Mouse (Mus musculus) hindbrain, embryonic 14.5 days (tissue): ENCODE measurements around the gene Elmod3. TPM values are rescaled to one million over a fixed set of nuclear protein-coding genes. Genes with fewer than 3 reads are reported as not detected.

Experiments used
- ATAC-seq: fragments of 200-750 bp; cut with Nextera tagmentation; 2 replicates; pipeline ENCODE4 v1.8.0; 2017; ENCODE audit warnings: moderate number of reproducible peaks, mild to moderate bottlenecking, moderate TSS enrichment, moderate library complexity; ENCODE audit not compliant: low FRiP score
- DNase-seq: peaks from one replicate; pipeline ENCODE4 v3.0.0-alpha.2; 2015; ENCODE audit warnings: low spot score
- H3K27ac ChIP-seq: fragments of 300-500 bp; sonication (generic); 2 replicates; pipeline ENCODE4 v1.5.1; 2014; ENCODE audit warnings: mild to moderate bottlenecking, moderate library complexity
- H3K27me3 ChIP-seq: fragments of 300-500 bp; sonication (generic); 2 replicates; pipeline ENCODE4 v1.6.1; 2014; ENCODE audit warnings: mild to moderate bottlenecking, low read length, mixed read lengths; ENCODE audit not compliant: control insufficient read depth, insufficient read depth
- H3K36me3 ChIP-seq: fragments of 300-500 bp; sonication (generic); replicated peaks from 2 replicates; pipeline ENCODE4 v1.6.1; 2014; ENCODE audit not compliant: control insufficient read depth, insufficient read depth
- H3K4me1 ChIP-seq: fragments of 300-500 bp; sonication (generic); replicated peaks from 2 replicates; pipeline ENCODE4 v1.6.1; 2014; ENCODE audit warnings: antibody characterized with exemption, low read length, mixed read lengths; ENCODE audit not compliant: control insufficient read depth, insufficient read depth
- H3K4me2 ChIP-seq: fragments of 300-500 bp; sonication (generic); replicated peaks from 2 replicates; pipeline ENCODE4 v1.6.1; 2014; ENCODE audit warnings: mild to moderate bottlenecking, moderate library complexity
- H3K4me3 ChIP-seq: fragments of 300-500 bp; sonication (generic); replicated peaks from 2 replicates; pipeline ENCODE4 v1.5.1; 2014; ENCODE audit warnings: mild to moderate bottlenecking, low read length
- H3K9ac ChIP-seq: fragments of 300-500 bp; sonication (generic); 2 replicates; pipeline ENCODE4 v1.6.1; 2014
- H3K9me3 ChIP-seq: fragments of 300-500 bp; sonication (generic); 2 replicates; pipeline ENCODE4 v1.6.1; 2016; ENCODE audit warnings: low read length; ENCODE audit not compliant: control insufficient read depth
- WGBS: fragments of 180-500 bp; shearing (Covaris S2); extraction: QIAGEN DNeasy Blood & Tissue Kit; methylation state at CpG from one replicate; pipeline ENCODE4 v1.1.7; 2014; 5-methylcytosine and 5-hydroxymethylcytosine counted together
- polyA plus RNA-seq: library from polyadenylated mRNA; unstranded; fragments of >200 nt; fragmentation: Nextera tagmentation; extraction: Ambion mirVana; gene quantifications from 2 replicates; pipeline ENCODE4 v1.2.1, GENCODE M21; 2014

Elmod3 gene
- polyA plus RNA-seq, 1 experiment from 2014 or later: 16.8 TPM

DNA sequence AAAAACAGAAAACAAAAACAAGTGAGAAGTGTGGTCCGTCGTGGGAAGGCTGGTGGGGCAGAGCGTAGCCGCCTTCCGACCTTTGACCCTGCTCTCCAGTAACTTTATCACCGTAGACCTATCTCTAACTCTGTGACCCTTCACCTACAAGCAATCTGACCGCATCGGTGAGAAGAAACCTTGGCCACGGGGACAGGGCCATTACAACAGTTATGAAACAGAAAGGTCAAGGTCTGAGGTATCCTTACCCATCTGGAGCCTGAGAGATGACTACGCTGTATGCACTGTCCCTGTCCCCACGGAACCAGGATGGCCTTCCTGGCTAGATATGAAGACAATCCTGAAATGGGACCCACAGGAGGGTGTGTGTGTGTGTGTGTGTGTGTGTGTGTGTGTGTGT, 14.1 kb downstream of the Elmod3 start:
- Histone ChIP-seq H3K27me3 (no peaks in the 10 kb centered on the region), H3K4me2 (no peak overlapping the region), H3K9ac (no peak overlapping the region), H3K27ac (no peak overlapping the region), H3K4me3 (no peak overlapping the region), H3K4me1 (no peaks in the 10 kb centered on the region), H3K9me3 (no peaks in the 10 kb centered on the region), H3K36me3 (peaks cover 19% of the 10 kb centered on the region)
- ATAC-seq (no peak), DNase-seq (no peak)
- WGBS: 85% methylated on average over 11 of the region's 11 CpGs

DNA sequence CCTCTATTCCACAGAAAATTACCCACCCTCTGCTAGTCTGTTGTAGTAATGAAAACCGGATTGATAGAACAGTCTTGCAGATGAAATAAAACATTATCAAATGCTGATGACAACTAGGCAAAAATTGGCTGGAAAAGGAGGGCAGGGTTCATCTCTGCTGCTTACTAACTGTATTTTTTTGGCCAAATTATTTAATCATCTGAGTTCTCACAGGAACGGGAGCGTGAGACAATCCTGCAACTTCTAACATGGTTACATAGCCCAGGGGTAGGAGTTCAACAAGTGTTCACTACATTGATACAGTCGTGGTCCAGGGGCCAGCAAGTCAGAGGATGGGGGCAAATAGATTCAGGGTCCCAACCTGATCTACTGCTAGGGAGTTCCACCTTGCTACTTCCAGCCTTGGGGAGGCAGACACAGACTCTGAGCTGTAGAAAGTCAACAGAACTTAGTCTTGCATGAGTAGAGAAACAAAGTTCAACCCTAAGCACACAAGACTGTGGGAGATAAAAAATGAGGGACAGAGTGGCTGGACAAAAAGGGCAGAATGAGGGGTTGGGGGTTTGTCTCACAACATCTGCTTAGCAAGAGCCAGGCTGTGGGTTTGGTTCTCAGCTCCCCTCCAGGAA, 14.9 kb downstream of the Elmod3 start:
- DNase-seq (no peak), ATAC-seq (no peak)
- no peaks in the 10 kb centered on the region for H3K9me3 ChIP-seq
- WGBS: 86% methylated on average over 4 of the region's 4 CpGs
- no peak overlapping the region for H3K27ac ChIP-seq
- no peak overlapping the region for H3K4me3 ChIP-seq
- no peak overlapping the region for H3K4me2 ChIP-seq
- H3K27me3 ChIP-seq: no peaks in the 10 kb centered on the region
- peaks cover 19% of the 10 kb centered on the region for H3K36me3 ChIP-seq
- no peaks in the 10 kb centered on the region for H3K4me1 ChIP-seq
- H3K9ac ChIP-seq: no peak overlapping the region

DNA sequence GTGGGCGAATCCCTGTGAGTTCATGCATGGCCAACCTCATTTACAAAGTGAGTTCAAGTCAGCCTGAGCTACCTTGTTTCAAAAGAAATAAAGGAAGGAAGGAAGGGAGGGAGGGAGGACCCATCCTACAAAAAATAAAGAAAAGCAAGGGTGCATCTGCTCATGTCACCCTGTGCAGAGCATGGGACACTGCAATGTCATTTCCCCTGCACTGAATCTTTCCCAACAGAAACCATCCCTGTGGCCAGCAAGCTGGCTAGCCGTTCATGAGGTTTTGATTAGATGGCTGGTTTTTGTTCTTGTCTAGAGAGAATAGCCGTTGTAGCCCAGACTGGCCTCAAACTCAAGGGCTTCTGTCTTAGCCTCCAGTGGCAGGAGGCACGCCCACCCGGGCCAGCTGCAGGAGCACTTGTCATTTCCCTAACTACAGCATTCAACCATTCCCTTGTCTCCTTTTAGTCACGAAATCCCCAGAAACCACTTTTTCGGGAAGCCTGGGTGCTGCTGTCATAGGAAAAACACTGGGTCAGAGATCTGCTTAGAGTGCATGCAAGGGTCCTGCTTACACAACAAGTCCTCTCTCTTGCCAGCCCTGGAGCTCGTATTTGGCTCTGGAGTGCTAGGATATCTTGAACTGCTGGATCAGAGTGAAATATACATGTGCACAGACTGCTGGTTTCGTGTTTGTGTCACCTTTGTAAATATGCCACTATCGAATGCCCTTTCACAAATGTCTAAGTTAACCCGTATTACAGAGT, 16.4 kb downstream of the Elmod3 start:
- H3K9ac ChIP-seq: no peak overlapping the region
- H3K4me2 ChIP-seq: no peak overlapping the region
- H3K27me3 ChIP-seq: no peaks in the 10 kb centered on the region
- WGBS: 77% methylated on average over 11 of the region's 11 CpGs
- ATAC-seq (no peak), DNase-seq (no peak)
- H3K9me3 ChIP-seq: no peaks in the 10 kb centered on the region
- no peaks in the 10 kb centered on the region for H3K4me1 ChIP-seq
- H3K4me3 ChIP-seq: no peak overlapping the region
- peaks cover 13% of the 10 kb centered on the region for H3K36me3 ChIP-seq
- H3K27ac ChIP-seq: no peak overlapping the region

DNA sequence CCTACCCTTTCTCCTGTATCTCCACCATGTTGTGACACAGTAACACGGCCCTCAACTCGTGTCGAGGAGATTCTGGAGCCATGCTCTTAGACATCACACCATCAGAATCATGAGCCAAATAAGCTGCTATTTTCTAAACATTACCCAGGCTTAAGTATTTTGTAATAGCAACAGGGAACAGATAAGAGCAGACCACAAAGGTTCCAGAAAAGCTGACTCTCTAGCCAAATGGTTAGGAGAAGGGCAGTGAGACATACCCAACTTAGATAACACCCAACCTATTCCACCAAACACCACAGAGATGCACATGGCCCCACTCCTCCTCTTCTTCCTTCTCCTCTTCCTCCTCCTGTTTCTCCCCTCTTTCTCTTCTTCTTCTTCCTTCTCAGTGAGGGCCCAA, 22.2 kb downstream of the Elmod3 start:
- H3K27me3 ChIP-seq: no peaks in the 10 kb centered on the region
- no peak for DNase-seq
- 95% methylated on average over 3 of the region's 3 CpGs for WGBS
- H3K27ac ChIP-seq: no peak overlapping the region
- H3K4me3 ChIP-seq: no peak overlapping the region
- H3K9ac ChIP-seq: no peak overlapping the region
- H3K4me1 ChIP-seq: no peaks in the 10 kb centered on the region
- peaks cover 26% of the 10 kb centered on the region for H3K36me3 ChIP-seq
- ATAC-seq: no peak
- no peaks in the 10 kb centered on the region for H3K9me3 ChIP-seq
- no peak overlapping the region for H3K4me2 ChIP-seq

DNA sequence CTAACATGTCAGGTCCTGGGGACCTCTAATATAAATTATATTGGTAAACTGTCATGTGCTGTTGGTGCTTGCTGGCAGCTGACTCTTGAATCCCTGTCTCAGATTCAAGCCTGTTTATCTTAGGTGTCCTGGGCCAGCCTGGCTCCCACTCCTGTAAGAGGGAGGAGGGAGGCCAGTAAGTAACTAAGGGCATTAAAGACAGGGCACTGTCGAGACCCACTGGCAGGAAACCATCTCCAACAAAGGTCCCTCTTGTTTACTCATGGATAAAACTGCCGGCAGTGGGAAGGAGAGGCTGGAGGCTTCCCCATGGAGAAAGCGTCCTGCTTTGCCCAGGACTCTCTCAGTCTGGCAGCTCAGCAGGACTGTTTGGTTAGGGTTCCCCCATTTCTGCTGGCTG, 26.4 kb downstream of the Elmod3 start:
- Histone ChIP-seq H3K4me1 (no peaks in the 10 kb centered on the region), H3K9me3 (no peaks in the 10 kb centered on the region), H3K27me3 (no peaks in the 10 kb centered on the region), H3K4me2 (no peak overlapping the region), H3K36me3 (peaks cover 20% of the 10 kb centered on the region), H3K4me3 (no peak overlapping the region), H3K9ac (no peak overlapping the region), H3K27ac (no peak overlapping the region)
- ATAC-seq (no peak), DNase-seq (no peak)
- WGBS: 63% methylated on average over 3 of the region's 3 CpGs

DNA sequence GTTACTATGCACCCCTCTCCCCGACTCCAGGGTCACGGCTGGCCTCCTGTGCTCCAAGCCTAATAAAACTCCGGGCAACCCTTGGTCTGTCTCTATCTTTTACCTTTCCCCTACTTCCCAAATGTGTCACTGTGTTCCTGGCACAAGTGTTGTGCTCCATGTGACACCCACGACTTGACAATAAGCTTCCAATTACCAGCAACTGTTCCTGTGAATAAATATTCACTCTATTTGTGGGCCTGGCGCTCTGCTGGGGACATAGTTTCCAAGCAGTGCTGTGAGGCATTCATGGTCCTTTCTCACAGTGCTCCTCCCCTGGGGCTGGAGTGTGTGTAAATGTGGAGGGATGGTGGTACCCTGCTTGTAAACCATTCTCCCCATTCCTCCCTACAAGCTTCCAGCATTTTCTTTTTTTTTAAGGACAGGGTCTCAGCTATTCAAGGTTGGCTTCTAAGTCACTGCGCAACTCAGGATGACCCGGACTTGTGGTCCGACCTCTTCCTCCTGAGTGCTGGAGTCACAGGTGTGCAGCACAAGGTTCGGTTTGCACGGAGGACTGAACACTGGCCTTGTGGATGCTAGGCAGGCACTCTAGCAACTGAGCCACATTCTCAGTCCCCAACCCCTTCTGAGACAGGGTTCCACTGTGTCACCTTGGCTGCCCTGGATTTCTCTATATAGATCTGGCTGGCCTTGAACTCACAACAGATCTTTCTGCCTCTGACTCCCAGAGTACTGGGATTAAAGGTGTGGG, 27.4 kb downstream of the Elmod3 start:
- H3K9me3 ChIP-seq: no peaks in the 10 kb centered on the region
- H3K4me3 ChIP-seq: no peak overlapping the region
- DNase-seq: no peak
- WGBS: 79% methylated on average over 10 of the region's 10 CpGs
- no peaks in the 10 kb centered on the region for H3K27me3 ChIP-seq
- H3K9ac ChIP-seq: no peak overlapping the region
- H3K4me2 ChIP-seq: no peak overlapping the region
- H3K27ac ChIP-seq: no peak overlapping the region
- peaks cover 20% of the 10 kb centered on the region for H3K36me3 ChIP-seq
- ATAC-seq: no peak
- peaks cover 2% of the 10 kb centered on the region; the same call in 1 of the 2 replicates for H3K4me1 ChIP-seq

DNA sequence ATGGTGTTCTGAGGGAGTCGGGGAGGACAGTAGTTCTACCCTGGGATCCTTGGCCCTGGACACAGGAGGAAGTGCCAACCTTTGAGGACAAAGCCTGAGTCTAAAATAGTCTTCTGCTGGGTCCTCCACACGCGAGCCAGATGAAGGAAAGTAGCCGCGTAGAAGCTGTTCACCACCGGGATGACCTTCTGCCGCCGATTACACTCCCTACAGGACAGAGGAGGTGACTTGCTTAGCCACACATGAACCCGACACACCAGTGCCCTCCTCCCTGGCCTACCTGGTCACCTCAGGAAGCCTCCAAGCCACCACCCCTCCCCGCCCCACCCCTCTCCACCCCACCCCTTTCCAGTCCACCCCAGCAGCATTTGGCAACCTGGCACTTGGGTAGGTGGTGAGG, 29.5 kb downstream of the Elmod3 start:
- Histone ChIP-seq H3K9ac (no peak overlapping the region), H3K4me1 (peaks cover 3% of the 10 kb centered on the region; the same call in 1 of the 2 replicates), H3K27me3 (no peaks in the 10 kb centered on the region), H3K4me3 (no peak overlapping the region), H3K27ac (no peak overlapping the region), H3K9me3 (no peaks in the 10 kb centered on the region), H3K36me3 (peaks cover 19% of the 10 kb centered on the region), H3K4me2 (no peak overlapping the region)
- WGBS: 86% methylated on average over 10 of the region's 10 CpGs
- no peak for DNase-seq
- ATAC-seq: no peak

DNA sequence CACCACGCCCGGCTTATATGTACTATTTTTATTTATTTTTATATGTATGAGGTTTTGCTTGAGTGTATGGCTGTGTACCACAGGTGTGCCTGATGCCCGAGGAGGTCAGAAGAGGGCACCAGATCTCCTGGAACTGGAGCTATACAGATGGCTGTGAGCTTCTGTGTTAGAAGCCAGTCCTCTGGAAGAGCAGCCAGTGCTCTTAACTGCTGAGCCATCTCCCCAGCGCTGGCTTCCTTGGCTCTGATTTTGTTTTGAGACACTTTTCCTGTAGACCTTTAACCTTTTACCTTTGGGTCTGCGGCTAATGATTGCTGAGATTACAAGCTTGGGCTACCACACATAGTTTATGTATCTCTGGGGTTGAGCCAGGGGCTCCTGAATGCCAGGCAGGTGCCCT, 30.7 kb downstream of the Elmod3 start:
- H3K36me3 ChIP-seq: peaks cover 7% of the 10 kb centered on the region
- H3K4me2 ChIP-seq: no peak overlapping the region
- ATAC-seq (no peak), DNase-seq (no peak)
- WGBS: 89% methylated on average over 5 of the region's 5 CpGs
- no peaks in the 10 kb centered on the region for H3K9me3 ChIP-seq
- peaks cover 3% of the 10 kb centered on the region; the same call in 1 of the 2 replicates for H3K4me1 ChIP-seq
- no peak overlapping the region for H3K4me3 ChIP-seq
- H3K9ac ChIP-seq: no peak overlapping the region
- H3K27me3 ChIP-seq: no peaks in the 10 kb centered on the region
- H3K27ac ChIP-seq: no peak overlapping the region

DNA sequence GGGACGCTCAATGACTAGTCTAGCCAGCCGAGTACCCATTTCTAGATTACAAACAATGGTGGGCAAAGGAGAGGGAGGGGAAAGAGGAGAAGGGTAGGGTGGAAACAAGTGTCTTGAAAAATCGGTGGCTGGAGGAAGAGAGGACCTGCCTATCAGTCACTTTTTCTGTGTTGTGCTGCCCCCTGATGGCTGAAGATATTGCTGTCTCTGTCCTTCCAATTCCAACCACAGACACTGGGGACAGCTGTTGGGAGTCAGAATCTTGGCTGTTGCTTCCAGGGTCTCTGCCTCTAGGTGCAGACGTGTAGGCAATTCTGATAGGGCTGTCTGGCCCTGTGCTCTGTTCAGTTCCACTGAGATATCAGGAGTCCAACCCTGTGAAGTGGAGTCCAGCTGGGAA, 32.2 kb downstream of the Elmod3 start:
- Histone ChIP-seq H3K4me2 (0 out of 2 replicates have a peak overlapping the region, but pooled peaks have one; percentile 4), H3K36me3 (peaks cover 6% of the 10 kb centered on the region; the same call in 1 of the 2 replicates), H3K9me3 (no peaks in the 10 kb centered on the region), H3K27ac (no peak overlapping the region), H3K27me3 (no peaks in the 10 kb centered on the region), H3K4me1 (peaks cover 3% of the 10 kb centered on the region; the same call in 1 of the 2 replicates), H3K9ac (peak overlapping the region; percentile 36), H3K4me3 (no peak overlapping the region)
- WGBS: 3% methylated on average over 4 of the region's 4 CpGs
- ATAC-seq (peak; percentile 87), DNase-seq (peak; percentile 92)
